Mouse (Mus musculus) cerebellum, adult (tissue): ENCODE measurements at regions not wholly inside any gene's neighbourhood (a gene's known extent, or its start where the extent isn't known, plus 50 kb on each side); places are given as distances from the start of the nearest gene placed in this dataset.
"Not testable (repeated sequence)": the region's sequence is repeated elsewhere in the genome, so short reads cannot be mapped to it uniquely, and the experiment has no call there.

Experiments
- ATAC-seq: cut with Nextera tagmentation; 2 replicates; pipeline ENCODE4 v1.9.2; 2017; ENCODE audit warnings: mild to moderate bottlenecking, moderate library complexity, mixed read lengths; ENCODE audit not compliant: insufficient number of reproducible peaks, low FRiP score, low TSS enrichment

DNA sequence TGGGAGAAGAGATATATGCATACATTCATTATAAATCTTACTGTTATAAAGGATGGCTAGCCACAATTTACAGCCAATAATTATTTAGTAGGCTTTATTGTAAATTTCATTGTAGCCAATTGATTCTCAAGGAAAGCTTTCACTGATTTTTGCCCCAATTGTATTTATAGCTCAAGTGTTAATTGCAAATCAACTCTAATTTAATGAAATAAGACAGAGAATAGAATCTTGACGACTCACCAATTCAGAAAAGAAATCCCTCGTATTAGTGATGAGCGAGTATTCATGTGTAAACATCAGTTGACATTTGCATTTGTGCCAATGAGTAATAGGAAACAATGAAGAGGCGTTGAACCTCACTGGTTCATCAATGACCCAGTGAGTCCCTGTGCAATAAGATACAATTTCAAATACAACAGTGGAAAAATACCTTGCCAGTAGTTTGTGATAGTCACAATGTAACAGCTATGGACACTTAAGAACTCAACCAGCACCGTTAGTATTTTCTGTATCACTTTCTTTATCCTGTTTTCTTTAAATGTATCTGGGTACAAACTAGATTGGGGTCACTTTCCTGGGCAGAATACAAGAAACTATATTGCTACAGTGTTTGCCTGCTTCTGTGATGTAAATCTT, 124.6 kb upstream of the Cpsf6 start:
- no peak for ATAC-seq

DNA sequence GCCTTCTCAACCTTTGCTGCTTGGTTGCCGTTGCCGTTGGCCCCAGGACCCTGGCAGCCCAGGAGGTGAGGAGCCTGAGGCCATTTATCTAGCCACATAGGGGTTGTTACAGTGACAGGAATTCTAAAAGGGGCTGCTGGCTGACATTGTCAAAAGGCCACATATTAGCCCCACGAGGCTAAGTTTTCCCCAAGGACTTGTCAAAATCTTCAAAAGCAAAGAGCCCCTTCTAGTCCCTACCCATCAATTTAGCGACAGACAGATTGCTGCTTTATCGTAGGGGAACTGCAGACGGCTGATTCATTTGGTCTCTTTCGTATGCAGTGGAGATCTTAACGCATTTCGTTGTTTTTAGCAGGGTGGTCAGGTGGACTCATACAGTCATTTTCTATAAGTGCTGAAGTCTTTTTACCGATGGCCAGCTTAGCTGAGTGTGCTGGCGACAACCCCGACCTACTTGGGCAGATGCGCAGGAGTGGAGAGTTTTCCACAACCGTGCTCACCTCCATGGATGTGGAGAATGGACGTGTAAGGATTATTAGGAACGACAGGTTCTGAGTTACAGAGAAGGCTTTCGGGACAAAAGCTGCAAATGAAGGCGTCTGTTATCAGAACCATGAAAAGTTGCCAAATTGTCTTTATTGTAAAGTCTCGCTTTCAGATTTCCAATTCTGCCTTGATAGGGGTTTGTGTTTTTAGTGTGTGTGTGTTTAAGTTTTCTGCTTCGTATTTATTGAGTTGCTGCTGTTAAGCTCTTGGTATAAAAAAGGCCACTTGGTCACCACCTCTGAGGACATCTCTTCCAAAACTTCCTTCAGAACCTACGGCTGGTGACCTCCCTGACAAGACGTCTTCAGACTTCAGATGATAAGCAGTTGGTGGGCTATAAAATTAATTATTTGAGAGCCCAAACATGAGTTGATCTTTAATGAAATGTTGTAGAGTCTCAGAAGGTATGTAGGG, 123.7 kb upstream of the Cpsf6 start:
- no peak for ATAC-seq

DNA sequence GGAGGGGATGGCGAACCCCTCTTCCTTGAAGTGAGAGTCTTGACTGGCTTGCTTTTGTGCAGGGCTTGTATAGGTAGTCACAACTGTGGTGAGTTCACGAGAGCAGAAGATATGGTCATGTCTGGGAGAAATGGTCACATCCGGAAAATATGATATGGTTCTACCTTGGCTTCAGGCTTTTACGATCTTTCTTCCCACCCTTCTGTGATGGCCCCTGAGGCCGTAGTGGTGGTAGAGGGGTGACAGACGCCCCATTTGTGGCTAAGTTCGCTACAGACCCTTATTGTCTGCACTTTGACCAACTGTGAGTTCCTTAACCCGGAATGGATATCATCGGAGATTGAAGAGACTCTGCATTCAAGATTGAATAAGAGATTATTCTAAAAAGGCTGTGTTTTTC, 122.9 kb upstream of the Cpsf6 start:
- no peak for ATAC-seq

DNA sequence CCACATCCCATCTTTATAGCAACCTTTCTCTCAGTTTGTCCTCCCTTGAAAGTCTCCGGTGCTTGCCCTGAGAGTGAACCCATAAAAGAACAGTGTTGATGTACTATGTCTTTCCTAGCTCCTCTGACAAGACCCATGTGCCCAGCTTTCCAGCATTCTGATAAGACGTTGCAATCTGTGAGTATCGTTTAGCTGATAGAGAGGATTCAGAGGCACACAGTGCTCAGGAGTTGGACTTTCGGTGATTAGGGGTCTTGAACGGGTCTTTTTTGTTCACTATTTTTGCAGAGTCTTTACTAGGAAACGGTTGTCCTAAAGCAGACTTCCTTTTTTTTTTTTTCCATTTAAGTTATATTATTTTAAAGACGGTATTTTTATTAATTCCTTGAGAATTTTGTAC, 122.3 kb upstream of the Cpsf6 start:
- no peak for ATAC-seq

DNA sequence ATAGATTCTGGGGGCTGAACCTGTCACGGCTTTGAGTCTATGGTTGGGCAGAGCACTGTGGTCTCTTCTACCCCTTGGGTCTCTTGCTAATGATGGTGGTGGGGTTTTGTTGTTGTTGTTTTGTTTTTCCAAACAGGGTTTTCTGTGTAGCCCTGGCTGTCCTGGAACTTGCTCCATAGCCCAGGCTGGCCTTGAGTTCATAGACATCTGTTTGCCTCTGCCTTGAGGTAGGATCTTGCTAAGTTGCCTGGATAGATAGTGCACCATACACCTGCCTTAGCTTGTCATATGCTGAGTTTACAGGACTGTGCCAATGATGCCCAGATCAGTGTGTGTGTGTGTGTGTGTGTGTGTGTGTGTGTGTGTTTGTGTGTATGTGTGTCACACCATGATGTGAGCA, 121.6 kb upstream of the Cpsf6 start:
- no peak for ATAC-seq

DNA sequence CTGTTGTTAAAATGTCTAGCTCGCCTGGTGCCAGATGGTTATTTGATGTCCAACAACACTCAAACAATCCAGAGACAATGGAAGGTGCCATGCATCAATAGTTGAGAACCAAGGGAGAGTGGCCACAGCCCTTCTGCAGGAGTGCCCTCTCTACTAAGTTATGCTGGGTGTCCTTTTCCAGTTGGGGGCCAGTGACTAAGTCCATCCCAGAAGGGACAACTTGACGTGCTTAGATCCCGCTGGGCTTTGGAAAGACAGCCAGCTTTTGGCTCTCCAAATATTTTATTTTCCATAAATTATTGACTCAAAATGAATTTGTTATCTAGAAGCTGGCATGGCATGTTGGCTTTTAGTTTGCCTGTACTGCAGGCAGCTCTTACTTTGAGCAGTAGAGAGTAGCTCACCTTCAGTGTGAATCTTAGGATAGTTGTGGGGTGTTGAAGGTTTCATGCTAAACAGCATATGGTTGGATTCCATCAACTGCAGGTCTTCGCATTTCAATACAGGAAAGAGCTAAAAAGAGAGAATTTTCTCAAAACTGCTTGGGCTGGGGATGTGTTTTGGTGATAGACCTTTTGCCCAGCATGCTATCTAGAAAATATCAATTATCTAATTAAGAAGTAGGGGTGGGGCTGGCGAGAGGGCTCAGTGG, 120.8 kb upstream of the Cpsf6 start:
- no peak for ATAC-seq

DNA sequence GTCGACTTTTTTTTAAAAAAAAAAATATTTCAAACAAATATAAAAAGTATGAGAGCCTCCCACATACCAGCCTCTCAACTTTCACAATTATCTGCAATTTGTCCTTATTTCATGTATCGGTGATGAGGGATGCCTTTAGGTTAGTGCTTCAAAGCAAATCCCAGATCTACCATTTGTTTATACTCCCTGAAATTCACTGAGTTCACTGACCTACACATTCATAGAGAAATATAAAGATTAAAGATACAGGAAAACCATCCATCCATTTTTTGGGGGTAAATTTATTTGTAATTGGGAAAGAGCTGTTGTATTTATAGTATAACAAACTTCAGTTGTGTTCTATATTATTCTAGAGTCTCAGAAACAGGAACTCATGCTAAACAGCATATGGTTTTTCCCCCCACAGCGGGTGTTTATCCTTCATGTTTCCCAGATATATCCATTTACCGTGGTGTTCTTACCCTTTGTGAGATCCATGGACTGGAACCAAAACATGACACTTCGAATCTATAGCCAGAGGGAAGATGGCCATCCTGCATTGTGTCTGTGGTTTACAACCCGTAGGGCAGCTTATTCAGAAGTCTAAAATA, 120.1 kb upstream of the Cpsf6 start:
- no peak for ATAC-seq

DNA sequence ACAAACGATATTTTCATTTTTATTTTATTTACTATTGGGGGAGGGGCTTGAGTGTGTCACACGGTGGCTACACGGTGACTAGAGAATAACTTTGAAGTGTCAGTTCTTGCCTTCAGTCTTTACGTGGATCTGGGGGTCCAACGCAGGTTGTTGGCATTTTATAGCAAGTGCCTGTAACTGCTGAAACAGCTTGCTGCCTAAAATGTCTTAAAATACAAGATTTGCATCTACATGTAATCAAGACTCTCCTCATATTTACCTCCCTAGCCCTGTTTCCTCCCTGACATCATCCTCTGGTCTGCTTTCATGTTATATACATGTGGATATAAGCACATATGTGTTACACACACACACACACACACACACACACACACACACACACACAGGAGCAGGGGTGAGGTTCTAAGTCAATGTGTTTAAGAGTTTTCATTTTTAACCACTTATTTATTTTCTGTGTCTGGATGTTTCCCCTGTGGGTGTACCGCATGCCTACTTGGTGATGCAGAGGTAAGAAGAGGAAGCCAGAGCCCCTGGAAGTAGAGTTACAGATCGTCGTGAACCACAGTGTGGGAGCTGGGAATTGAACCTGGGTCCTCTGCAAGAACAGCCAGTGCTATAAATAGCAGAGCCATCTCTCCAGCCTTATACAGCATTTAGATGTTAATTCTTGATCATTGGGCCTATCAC, 119.5 kb upstream of the Cpsf6 start:
- no peak for ATAC-seq

DNA sequence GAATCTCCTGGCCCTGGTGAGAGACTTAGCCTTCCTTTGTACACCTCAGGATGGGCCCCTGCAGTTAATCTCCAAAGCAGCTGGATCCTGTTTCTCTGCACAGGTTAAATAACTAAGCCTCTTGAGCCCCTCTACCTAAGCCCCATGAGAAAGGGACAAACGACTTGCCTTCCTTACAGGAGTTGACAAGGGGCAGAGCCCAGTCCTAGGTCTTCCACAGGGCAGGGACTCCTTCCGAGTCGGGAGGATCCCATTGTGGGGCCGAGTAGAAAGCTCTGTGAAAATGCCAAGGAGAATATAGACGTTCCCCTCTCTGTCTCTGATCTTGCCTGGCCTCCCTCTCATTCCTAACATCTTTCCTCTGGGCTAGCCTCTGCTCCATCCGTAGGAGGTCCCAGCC, 118.7 kb upstream of the Cpsf6 start:
- ATAC-seq = no peak

DNA sequence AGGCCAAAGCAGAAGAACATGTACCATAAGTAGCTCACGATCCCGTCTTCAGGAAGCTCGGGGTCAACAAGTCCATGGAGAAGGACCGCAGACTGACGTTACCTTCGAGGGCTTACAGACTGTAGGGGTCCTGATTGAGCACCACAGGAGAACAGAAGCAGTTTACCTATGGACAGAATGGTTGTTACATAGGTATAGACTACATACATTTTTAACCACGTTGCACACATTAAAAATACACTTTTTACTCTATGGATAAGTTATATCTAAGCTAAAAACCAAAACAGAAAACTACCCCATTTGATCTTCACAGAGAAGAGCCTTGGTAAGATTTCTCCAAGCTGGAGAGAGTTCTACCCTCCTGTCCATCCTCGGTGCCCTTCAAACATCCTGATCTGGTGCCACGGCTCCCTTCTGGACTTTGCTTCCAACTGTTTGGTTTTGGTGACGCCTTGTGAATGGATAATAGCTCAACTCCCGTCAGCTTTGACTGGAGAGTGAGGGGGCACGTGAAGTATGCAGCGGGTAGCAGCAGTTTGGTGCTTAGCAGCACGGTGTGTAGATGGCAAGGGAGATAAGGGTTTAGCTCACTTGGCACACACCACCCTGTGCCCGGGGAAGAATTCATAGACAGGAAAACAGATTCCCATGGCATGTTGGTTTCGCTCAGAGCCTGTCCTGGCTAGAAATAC, 117.9 kb upstream of the Cpsf6 start:
- ATAC-seq = no peak

DNA sequence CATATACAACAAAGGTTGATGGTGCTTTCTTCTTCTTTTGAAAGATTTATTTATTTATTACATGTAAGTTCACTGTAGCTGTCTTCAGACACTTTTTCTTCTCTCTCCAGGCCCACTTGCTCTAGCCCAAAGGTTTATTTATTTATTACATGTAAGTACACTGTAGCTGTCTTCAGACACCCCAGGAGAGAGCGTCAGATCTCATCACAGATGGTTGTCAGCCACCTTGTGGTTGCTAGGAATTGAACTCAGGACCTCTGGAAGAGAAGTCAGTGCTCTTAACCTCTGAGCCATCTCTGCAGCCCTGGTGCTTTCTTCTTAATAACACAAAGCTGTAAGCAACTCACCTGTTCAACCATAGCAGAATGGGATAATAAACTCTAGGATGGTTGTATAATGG, 117.3 kb upstream of the Cpsf6 start:
- ATAC-seq = not testable (repeated sequence)

DNA sequence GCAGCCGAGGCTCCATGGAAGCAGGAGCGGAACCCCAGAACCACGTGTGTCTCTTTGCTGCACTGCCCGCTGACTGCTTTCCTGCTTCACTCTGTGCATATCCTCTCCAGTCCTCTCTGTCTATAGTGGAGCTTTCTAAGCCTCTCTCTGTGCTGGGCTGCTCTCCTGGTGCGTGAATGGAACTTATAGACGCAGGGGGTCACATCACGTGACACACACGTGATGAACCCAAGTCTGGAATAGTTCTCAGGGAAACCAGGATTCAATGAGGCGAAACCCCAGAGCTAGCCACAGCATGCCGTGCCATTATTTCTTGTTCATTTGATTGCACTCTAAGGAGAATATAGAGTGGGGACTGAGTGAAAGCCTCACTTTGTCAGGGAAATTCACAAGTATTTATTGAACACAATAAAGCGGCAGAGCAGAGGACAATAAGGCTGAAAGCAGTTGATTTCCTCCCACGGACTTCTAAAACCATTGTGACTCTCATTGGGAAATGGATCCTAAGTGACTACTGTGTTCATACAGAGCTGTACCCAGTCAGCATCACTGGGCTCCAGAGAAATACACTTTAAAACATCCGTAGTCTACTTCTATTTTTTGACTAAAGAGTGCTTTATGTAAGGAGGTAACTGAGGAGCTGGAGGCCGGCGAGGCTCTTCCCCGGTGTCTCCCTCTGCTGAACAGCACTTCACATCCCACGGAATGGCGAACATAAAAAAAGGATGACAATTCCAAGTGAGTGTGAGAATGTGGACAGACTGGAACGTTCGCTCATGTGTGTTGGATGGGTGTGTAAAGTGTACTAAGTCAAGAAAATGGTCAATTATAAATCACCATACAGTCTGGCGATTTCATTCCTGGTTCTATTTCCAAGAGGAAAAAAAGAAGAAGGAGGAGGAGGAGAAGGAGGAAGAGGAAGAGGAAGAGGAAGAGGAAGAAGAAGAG, 116.5 kb upstream of the Cpsf6 start:
- no peak for ATAC-seq

DNA sequence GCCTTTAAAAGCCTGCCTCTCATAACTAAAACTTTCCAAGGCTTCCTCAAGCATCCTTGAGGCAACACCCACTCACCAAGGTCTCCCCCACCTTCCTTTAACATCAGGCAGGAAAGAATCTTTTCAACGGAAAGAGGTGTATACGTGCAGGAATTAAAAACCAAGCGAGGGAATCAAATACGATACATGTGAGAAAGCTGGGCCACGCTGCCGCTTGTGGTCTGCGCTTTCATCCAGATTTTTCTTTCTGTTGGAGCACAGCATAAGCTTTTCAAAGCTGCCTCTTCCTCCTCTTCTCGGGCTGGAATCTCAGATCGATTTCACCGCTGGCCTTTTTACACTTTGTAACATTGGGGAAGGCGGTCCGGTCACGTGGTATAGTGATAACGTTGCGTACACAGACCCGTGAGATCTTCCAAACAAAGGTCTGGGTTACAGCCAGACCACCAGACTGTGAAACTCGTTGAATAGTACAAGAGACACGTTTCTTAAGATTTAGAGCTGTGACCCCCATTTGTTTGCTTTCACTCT, 114.4 kb upstream of the Cpsf6 start:
- no peak for ATAC-seq

DNA sequence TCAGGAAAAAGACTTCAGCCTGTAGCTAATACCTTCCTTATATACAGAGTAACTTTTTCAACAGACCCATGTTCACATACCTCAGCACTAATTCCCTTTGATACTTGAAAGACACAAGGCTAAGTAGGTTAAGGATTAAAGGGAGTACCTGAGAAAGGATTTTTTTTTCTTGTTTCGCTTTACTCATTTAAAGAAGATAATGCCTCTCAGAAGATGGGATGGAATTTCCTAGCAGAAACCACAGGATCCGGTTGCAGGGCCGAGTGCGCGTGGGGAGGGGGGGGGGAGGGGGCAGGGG, 114.0 kb upstream of the Cpsf6 start:
- no peak for ATAC-seq

DNA sequence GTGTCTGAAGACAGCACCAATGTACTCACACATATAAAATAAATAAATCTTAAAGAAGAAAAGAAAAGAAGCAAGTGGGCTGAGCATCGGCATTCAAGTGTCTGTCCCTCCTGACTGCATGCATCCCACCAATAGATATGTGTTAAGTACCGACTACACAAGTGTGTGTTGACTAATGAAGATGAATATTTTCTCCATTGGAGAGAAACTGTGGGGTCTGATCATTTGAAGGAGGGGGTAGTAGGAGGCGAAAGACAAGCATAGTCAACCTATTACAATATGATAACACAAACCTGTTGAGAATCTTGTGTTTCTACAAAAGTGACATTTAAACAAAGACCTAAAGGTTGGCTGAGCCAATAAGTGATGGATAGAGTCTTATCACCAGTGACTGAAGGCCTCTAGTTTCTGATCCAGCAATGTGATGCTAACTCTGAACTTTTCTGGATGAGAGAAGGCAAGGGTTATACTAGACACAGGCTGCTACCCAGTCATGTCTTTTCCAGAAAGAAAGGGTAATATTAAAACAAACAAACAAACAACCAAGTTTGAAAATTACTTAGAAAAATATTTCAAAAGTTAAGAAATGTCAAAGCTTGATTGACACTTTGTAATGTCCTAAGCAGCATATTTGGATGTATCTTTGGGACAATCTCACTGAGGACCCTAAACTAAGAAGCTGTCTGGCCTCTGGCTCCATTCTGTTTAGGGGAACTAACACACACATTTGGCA, 113.4 kb upstream of the Cpsf6 start:
- ATAC-seq = no peak

DNA sequence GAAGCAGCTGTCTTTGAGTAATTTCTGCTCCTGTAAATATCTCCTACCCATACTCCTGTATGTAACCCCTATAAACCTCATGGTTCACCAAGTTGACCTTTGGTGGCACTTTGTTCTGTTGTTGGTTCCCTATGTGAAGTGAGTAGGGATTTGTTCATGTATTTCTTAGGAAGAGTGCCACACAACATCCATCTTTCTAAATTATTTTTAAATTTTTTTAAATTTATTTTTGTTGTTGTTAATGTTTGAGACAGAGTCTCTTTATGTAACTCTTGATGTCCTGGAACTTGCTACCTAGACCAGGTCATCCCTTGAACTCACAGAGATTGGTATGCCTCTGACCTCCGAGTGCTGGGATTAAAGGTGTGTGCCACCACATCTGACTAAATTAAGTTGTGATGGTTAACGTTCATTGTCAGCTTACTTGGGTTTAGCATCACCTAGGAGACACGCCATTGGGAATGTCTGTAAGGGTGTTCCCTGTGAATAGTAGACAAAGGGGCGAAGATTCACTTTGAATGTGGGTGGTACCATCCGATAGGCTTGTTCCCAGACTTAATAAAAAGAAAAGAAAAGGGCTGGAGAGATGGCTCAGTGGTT, 112.7 kb upstream of the Cpsf6 start:
- no peak for ATAC-seq

DNA sequence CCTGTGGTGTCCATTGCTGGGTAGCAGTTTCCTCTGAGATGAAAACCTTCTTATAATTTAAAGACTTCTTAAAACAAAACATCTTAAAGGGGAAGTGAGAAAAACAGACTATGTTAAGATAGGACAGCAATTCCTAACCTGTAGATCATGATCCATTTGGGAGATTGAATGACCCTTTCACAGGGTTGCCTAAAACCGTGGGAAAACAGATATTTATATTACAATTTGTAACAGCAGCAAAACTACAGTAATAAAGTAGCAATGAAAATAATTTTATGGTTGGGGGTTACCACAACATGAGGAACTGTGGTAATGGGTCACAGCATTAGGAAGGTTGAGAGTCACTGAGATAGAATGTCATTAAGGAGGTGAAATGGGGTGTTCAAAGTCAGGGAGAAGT, 111.9 kb upstream of the Cpsf6 start:
- ATAC-seq = no peak
